Mouse (Mus musculus) myocyte (in vitro differentiated cells): ENCODE data around the gene Hcrt. TPM values are rescaled to one million over a fixed set of nuclear protein-coding genes. Genes with fewer than 3 reads are reported as not detected.
A peak's percentile ranks its signal among the peaks of the same experiment; 100 is the strongest.
"Not testable (repeated sequence)": the region's sequence is repeated elsewhere in the genome, so short reads cannot be mapped to it uniquely, and the experiment has no call there.

ENCODE experiments used
- H3K27me3 ChIP-seq: one replicate; pipeline ENCODE4 v1.6.1; 2011; ENCODE audit not compliant: control insufficient read depth, insufficient read depth, insufficient read length
- H3K36me3 ChIP-seq: one replicate; pipeline ENCODE4 v1.6.1; 2011; ENCODE audit not compliant: control insufficient read depth, insufficient read depth
- H3K4me2 ChIP-seq: one replicate; pipeline ENCODE4 v1.6.1; 2011; ENCODE audit warnings: low read depth, control low read depth
- H3K4me3 ChIP-seq: one replicate; pipeline ENCODE4 v1.5.1; 2011; ENCODE audit warnings: mild to moderate bottlenecking, control low read depth, moderate library complexity
- H3K79me2 ChIP-seq: one replicate; pipeline ENCODE4 v1.6.1; 2011; ENCODE audit not compliant: control insufficient read depth, insufficient read depth
- H3ac ChIP-seq: one replicate; pipeline ENCODE4 v1.6.1; 2011; ENCODE audit not compliant: control insufficient read depth, insufficient read length
- CEBPB ChIP-seq: IDR thresholded peaks from 2 replicates; pipeline ENCODE4 v1.6.1; 2011; ENCODE audit warnings: mild to moderate bottlenecking, moderate library complexity; ENCODE audit not compliant: poor library complexity, insufficient read depth, severe bottlenecking
- E2F4 ChIP-seq: IDR thresholded peaks from one replicate; pipeline ENCODE4 v1.6.1; 2011; ENCODE audit warnings: mild to moderate bottlenecking, control low read depth, moderate library complexity; ENCODE audit not compliant: insufficient read depth
- MAX ChIP-seq: IDR thresholded peaks from one replicate; pipeline ENCODE4 v1.6.1; 2011; ENCODE audit warnings: low read depth, mild to moderate bottlenecking, control low read depth
- MYOD1 ChIP-seq, 3 experiments: IDR thresholded peaks; one replicate each; pipeline ENCODE4 v1.6.1; 2011; ENCODE audit warnings: control low read depth in 2 of 3, low read depth in 2 of 3, mild to moderate bottlenecking in 2 of 3, moderate library complexity in 1 of 3; ENCODE audit not compliant: insufficient read length in 2 of 3, control insufficient read depth in 1 of 3
- MYOG ChIP-seq, 3 experiments: IDR thresholded peaks; one replicate each; pipeline ENCODE4 v1.6.1; 2011; ENCODE audit warnings: control low read depth in 2 of 3, low read depth in 2 of 3, mild to moderate bottlenecking in 2 of 3; ENCODE audit not compliant: insufficient read length in 2 of 3, control insufficient read depth in 1 of 3, insufficient read depth in 1 of 3
- POLR2A ChIP-seq: IDR thresholded peaks from one replicate; pipeline ENCODE4 v1.6.1; 2011; ENCODE audit warnings: low read depth, mild to moderate bottlenecking, control low read depth, moderate library complexity; ENCODE audit not compliant: insufficient read length
- POLR2AphosphoS2 ChIP-seq: IDR thresholded peaks from one replicate; pipeline ENCODE4 v1.6.1; 2011; ENCODE audit warnings: low read depth, control low read depth; ENCODE audit not compliant: insufficient read length
- REST ChIP-seq: IDR thresholded peaks from one replicate; pipeline ENCODE4 v1.6.1; 2011; ENCODE audit warnings: mild to moderate bottlenecking, control low read depth, moderate library complexity; ENCODE audit not compliant: insufficient read depth, insufficient read length
- SRF ChIP-seq: IDR thresholded peaks from one replicate; pipeline ENCODE4 v1.6.1; 2011; ENCODE audit warnings: low read depth; ENCODE audit not compliant: control insufficient read depth, insufficient read length
- TCF12 ChIP-seq: IDR thresholded peaks from one replicate; pipeline ENCODE4 v1.6.1; 2011; ENCODE audit warnings: mild to moderate bottlenecking, control low read depth; ENCODE audit not compliant: poor library complexity, insufficient read depth, severe bottlenecking
- TCF3 ChIP-seq: IDR thresholded peaks from one replicate; pipeline ENCODE4 v1.6.1; 2011; ENCODE audit warnings: low read depth, control low read depth; ENCODE audit not compliant: insufficient read length
- USF1 ChIP-seq: IDR thresholded peaks from one replicate; pipeline ENCODE4 v1.6.1; 2011; ENCODE audit warnings: low read depth, mild to moderate bottlenecking, control low read depth, moderate library complexity
- polyA plus RNA-seq: library from polyadenylated mRNA; unstranded; fragments of >200 nt; fragmentation: generic; extraction: Trizol; gene quantifications from one replicate; pipeline ENCODE4 v1.2.1, GENCODE M21; 2012; ENCODE audit warnings: missing spikeins

Gene Hcrt
- polyA plus RNA-seq, 1 experiment, result not detected

- H3K36me3 ChIP-seq, result peaks cover 3% of the 10 kb centered on the region
- no peak overlapping the region for H3K4me2 ChIP-seq
- TF ChIP-seq TCF12 (no peak), REST (no peak), TCF3 (no peak), MAX (no peak), E2F4 (no peak), MYOD1 (IDR thresholded peaks at IDR 0.05; ENCODE audit: control insufficient read depth in 1 of 3, insufficient read length in 2 of 3, low read depth in 2 of 3) (no peak)
- no peaks in the 10 kb centered on the region for H3K27me3 ChIP-seq
- H3K79me2 ChIP-seq, result no peaks in the 10 kb centered on the region
- no peak overlapping the region for H3ac ChIP-seq
- no peak overlapping the region for H3K4me3 ChIP-seq
Measured at GRCm38 (mm10) chr11:100791457-100792049, 28.8 kb upstream of the Hcrt start.

DNA sequence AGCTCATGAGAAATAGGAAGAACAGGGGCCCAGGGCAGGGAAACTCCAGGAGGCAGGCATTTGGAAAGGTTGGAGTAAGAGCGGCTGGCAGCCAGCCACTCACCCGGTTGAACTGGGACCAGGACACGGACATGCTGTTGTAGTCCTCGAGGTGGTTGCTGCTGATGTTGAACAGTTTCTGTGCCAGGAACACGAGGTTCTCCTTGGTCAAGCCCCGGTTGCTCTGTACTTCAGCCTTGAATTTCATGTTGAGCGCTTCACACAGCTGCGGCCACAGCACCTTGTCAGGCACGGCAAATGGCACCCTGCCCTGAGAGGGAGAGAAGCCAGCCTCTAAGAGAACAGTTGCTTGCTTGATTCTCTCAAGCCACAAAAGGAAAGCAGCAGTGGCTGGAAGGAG, 27.9 kb upstream of the Hcrt start:
- not testable (repeated sequence) for H3K4me2 ChIP-seq, H3K79me2 ChIP-seq, H3K36me3 ChIP-seq, H3K4me3 ChIP-seq, H3K27me3 ChIP-seq, H3ac ChIP-seq
- TF ChIP-seq MYOD1 (IDR thresholded peaks at IDR 0.05; ENCODE audit: control insufficient read depth in 1 of 3, insufficient read length in 2 of 3, low read depth in 2 of 3), result peak in 1 of 3 experiments; percentile 14

GRCm38 (mm10) chr11:100789702-100790101, 27.0 kb upstream of the Hcrt start:
- H3K36me3 ChIP-seq, result no peaks in the 10 kb centered on the region
- no peaks in the 10 kb centered on the region for H3K79me2 ChIP-seq
- H3K4me2 ChIP-seq, result no peak overlapping the region
- TF ChIP-seq CEBPB (no peak), MAX (no peak), POLR2A (no peak), REST (no peak), E2F4 (no peak), USF1 (no peak), SRF (no peak), POLR2AphosphoS2 (no peak), TCF12 (no peak), MYOD1 (IDR thresholded peaks at IDR 0.05; ENCODE audit: control insufficient read depth in 1 of 3, insufficient read length in 2 of 3, low read depth in 2 of 3) (no peak), TCF3 (no peak), MYOG (IDR thresholded peaks at IDR 0.05; ENCODE audit: control insufficient read depth in 1 of 3, insufficient read depth in 1 of 3, insufficient read length in 2 of 3, low read depth in 2 of 3) (no peak)
- no peak overlapping the region for H3ac ChIP-seq
- no peak overlapping the region for H3K4me3 ChIP-seq
- H3K27me3 ChIP-seq, result no peaks in the 10 kb centered on the region

- TF ChIP-seq POLR2A (no peak), POLR2AphosphoS2 (no peak), TCF12 (no peak), MYOD1 (IDR thresholded peaks at IDR 0.05; ENCODE audit: control insufficient read depth in 1 of 3, insufficient read length in 2 of 3, low read depth in 2 of 3) (no peak), CEBPB (no peak), SRF (no peak)
- H3K36me3 ChIP-seq, result no peaks in the 10 kb centered on the region
- no peak overlapping the region for H3ac ChIP-seq
- no peaks in the 10 kb centered on the region for H3K27me3 ChIP-seq
- H3K79me2 ChIP-seq, result no peaks in the 10 kb centered on the region
- H3K4me2 ChIP-seq, result no peak overlapping the region
- no peak overlapping the region for H3K4me3 ChIP-seq
Measured at GRCm38 (mm10) chr11:100785774-100786173, 23.0 kb upstream of the Hcrt start.

GRCm38 (mm10) chr11:100784286-100784685, 21.6 kb upstream of the Hcrt start:
- no peak for TF ChIP-seq TCF3
- TF ChIP-seq MAX, result no peak
- no peak for TF ChIP-seq POLR2AphosphoS2
- TF ChIP-seq SRF, result no peak
- no peak for TF ChIP-seq MYOD1 (IDR thresholded peaks at IDR 0.05; ENCODE audit: control insufficient read depth in 1 of 3, insufficient read length in 2 of 3, low read depth in 2 of 3)
- no peak for TF ChIP-seq POLR2A
- TF ChIP-seq CEBPB, result no peak
- no peak for TF ChIP-seq E2F4
- TF ChIP-seq USF1, result no peak
- TF ChIP-seq REST, result no peak
- TF ChIP-seq MYOG (IDR thresholded peaks at IDR 0.05; ENCODE audit: control insufficient read depth in 1 of 3, insufficient read depth in 1 of 3, insufficient read length in 2 of 3, low read depth in 2 of 3), result no peak
- no peak for TF ChIP-seq TCF12
- no peaks in the 10 kb centered on the region for H3K79me2 ChIP-seq
- H3K27me3 ChIP-seq, result no peaks in the 10 kb centered on the region
- H3K36me3 ChIP-seq, result no peaks in the 10 kb centered on the region
- no peak overlapping the region for H3ac ChIP-seq
- H3K4me2 ChIP-seq, result no peak overlapping the region
- H3K4me3 ChIP-seq, result no peak overlapping the region

DNA sequence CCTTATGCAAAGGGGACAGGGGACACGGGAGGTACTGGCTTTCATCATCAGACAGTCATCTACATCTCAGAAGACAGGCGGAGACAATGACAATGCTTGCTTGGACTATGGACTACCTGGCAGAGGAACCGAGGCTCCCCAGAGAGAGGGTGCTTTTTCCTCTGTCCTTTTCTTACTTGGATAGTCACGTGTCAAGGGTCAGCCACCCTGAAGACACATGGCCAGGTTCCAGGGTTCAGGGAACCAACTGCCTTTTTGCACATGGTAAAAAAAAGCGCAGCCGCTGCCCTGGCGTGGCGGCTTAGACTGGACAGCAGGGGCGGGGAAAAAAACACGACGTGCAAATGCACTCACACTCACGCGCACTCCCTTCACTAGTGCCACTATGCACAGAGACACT, 19.8 kb upstream of the Hcrt start:
- Histone ChIP-seq H3ac (no peak overlapping the region), H3K4me2 (no peak overlapping the region), H3K27me3 (no peaks in the 10 kb centered on the region), H3K36me3 (no peaks in the 10 kb centered on the region), H3K79me2 (no peaks in the 10 kb centered on the region), H3K4me3 (no peak overlapping the region)
- TF ChIP-seq USF1, result no peak
